Mouse (Mus musculus): Measurements from ENCODE around the gene Coro7.

Coro7 gene

GRCm38 (mm10) chr16:4615297-4615696 is 64.3 kb downstream of the Coro7 start:
- no peak for DNase-seq (ENCODE audit: low spot score)

GRCm38 (mm10) chr16:4614639-4615038 is 64.9 kb downstream of the Coro7 start:
- DNase-seq (ENCODE audit: low spot score), result no peak

GRCm38 (mm10) chr16:4613736-4614135 is 65.8 kb downstream of the Coro7 start:
- no peak for DNase-seq (ENCODE audit: low spot score)

- no peak for DNase-seq (ENCODE audit: low spot score)
These were observed 67.9 kb downstream of the Coro7 start for GRCm38 (mm10) chr16:4611676-4612075.

- no peak for DNase-seq (ENCODE audit: low spot score)
These were observed 68.4 kb downstream of the Coro7 start for GRCm38 (mm10) chr16:4611193-4611592.

- no peak for DNase-seq (ENCODE audit: low spot score)
These were observed 71.0 kb downstream of the Coro7 start for GRCm38 (mm10) chr16:4608532-4609059.

- peak; percentile 63 for DNase-seq (ENCODE audit: low spot score)
These were observed 71.6 kb downstream of the Coro7 start for GRCm38 (mm10) chr16:4607818-4608531.

GRCm38 (mm10) chr16:4606431-4607084 is 73.0 kb downstream of the Coro7 start:
- no peak for DNase-seq (ENCODE audit: low spot score)

- DNase-seq (ENCODE audit: low spot score), result no peak
These were observed 74.0 kb downstream of the Coro7 start for GRCm38 (mm10) chr16:4605514-4606131.

GRCm38 (mm10) chr16:4604293-4604837 is 75.2 kb downstream of the Coro7 start:
- no peak for DNase-seq (ENCODE audit: low spot score)

GRCm38 (mm10) chr16:4603453-4603837 is 76.1 kb downstream of the Coro7 start:
- no peak for DNase-seq (ENCODE audit: low spot score)

- no peak for DNase-seq (ENCODE audit: low spot score)
These were observed 76.7 kb downstream of the Coro7 start for GRCm38 (mm10) chr16:4602766-4603452.

GRCm38 (mm10) chr16:4602189-4602588 is 77.4 kb downstream of the Coro7 start:
- no peak for DNase-seq (ENCODE audit: low spot score)

- DNase-seq (ENCODE audit: low spot score), result no peak
These were observed 78.8 kb downstream of the Coro7 start for GRCm38 (mm10) chr16:4600701-4601310.

GRCm38 (mm10) chr16:4599616-4600015 is 80.0 kb downstream of the Coro7 start:
- no peak for DNase-seq (ENCODE audit: low spot score)

- no peak for DNase-seq (ENCODE audit: low spot score)
These were observed 80.6 kb downstream of the Coro7 start for GRCm38 (mm10) chr16:4598891-4599543.

GRCm38 (mm10) chr16:4598041-4598440 is 81.5 kb downstream of the Coro7 start:
- DNase-seq (ENCODE audit: low spot score), result no peak

GRCm38 (mm10) chr16:4597296-4597695 is 82.3 kb downstream of the Coro7 start:
- DNase-seq (ENCODE audit: low spot score), result no peak

GRCm38 (mm10) chr16:4596836-4597235 is 82.7 kb downstream of the Coro7 start:
- DNase-seq (ENCODE audit: low spot score), result no peak

- DNase-seq (ENCODE audit: low spot score), result no peak
These were observed 83.3 kb downstream of the Coro7 start for GRCm38 (mm10) chr16:4596141-4596728.

- DNase-seq (ENCODE audit: low spot score), result no peak
These were observed 84.0 kb downstream of the Coro7 start for GRCm38 (mm10) chr16:4595527-4595963.
